Mouse (Mus musculus) neural tube, embryonic 13.5 days (tissue): ENCODE results near the gene Vti1a. TPM values are rescaled to one million over a fixed set of nuclear protein-coding genes. Genes with fewer than 3 reads are reported as not detected.

Experiments
- ATAC-seq: fragments of 200-750 bp; cut with Nextera tagmentation; 2 replicates; pipeline ENCODE4 v1.8.0; 2017; ENCODE audit warnings: low read depth, mild to moderate bottlenecking, moderate TSS enrichment, moderate library complexity
- H3K27ac ChIP-seq: fragments of 300-500 bp; sonication (generic); replicated peaks from 2 replicates; pipeline ENCODE4 v1.5.1; 2015; ENCODE audit warnings: moderate library complexity, mild to moderate bottlenecking, inconsistent platforms
- H3K27me3 ChIP-seq: fragments of 300-500 bp; sonication (generic); 2 replicates; pipeline ENCODE4 v1.6.1; 2015; ENCODE audit warnings: mild to moderate bottlenecking, inconsistent platforms
- H3K36me3 ChIP-seq: fragments of 300-500 bp; sonication (generic); 2 replicates; pipeline ENCODE4 v1.6.1; 2015; ENCODE audit warnings: mild to moderate bottlenecking, inconsistent platforms
- H3K4me1 ChIP-seq: fragments of 300-500 bp; sonication (generic); replicated peaks from 2 replicates; pipeline ENCODE4 v1.6.1; 2015; ENCODE audit warnings: inconsistent platforms
- H3K4me2 ChIP-seq: fragments of 300-500 bp; sonication (generic); 2 replicates; pipeline ENCODE4 v1.6.1; 2015; ENCODE audit warnings: inconsistent platforms, mild to moderate bottlenecking, moderate library complexity
- H3K4me3 ChIP-seq: fragments of 300-500 bp; sonication (generic); 2 replicates; pipeline ENCODE4 v1.5.1; 2015; ENCODE audit warnings: mild to moderate bottlenecking, inconsistent platforms
- H3K9ac ChIP-seq: fragments of 300-500 bp; sonication (generic); 2 replicates; pipeline ENCODE4 v1.6.1; 2015; ENCODE audit warnings: moderate library complexity, mild to moderate bottlenecking, inconsistent platforms
- H3K9me3 ChIP-seq: fragments of 300-500 bp; sonication (generic); 2 replicates; pipeline ENCODE4 v1.6.1; 2016; ENCODE audit warnings: inconsistent platforms
- WGBS: fragments of 180-500 bp; shearing (Covaris S2); methylation state at CpG from one replicate; pipeline ENCODE4 v1.1.7; 2015; 5-methylcytosine and 5-hydroxymethylcytosine counted together
- polyA plus RNA-seq: library from polyadenylated mRNA; unstranded; fragments of >200 nt; fragmentation: Nextera tagmentation; extraction: Ambion mirVana; gene quantifications from 2 replicates; pipeline ENCODE4 v1.2.1, GENCODE M21; 2015

Gene Vti1a
- polyA plus RNA-seq, 1 experiment from 2014 or later, result 28.8 TPM

GRCm38 (mm10) chr19:55423952-55424351 lies 107.9 kb downstream of the Vti1a start:
- H3K4me2 ChIP-seq, result no peak overlapping the region
- no peak overlapping the region for H3K9ac ChIP-seq
- 69% methylated on average over 8 of the region's 8 CpGs for WGBS
- H3K9me3 ChIP-seq, result no peaks in the 10 kb centered on the region
- H3K27ac ChIP-seq, result no peak overlapping the region
- 0 out of 2 replicates have a peak, but pooled peaks have one; percentile 8 for ATAC-seq
- H3K4me3 ChIP-seq, result no peak overlapping the region
- H3K27me3 ChIP-seq, result no peaks in the 10 kb centered on the region
- H3K36me3 ChIP-seq, result no peaks in the 10 kb centered on the region
- H3K4me1 ChIP-seq, result peaks cover 15% of the 10 kb centered on the region

- no peak overlapping the region for H3K9ac ChIP-seq
- peaks cover 15% of the 10 kb centered on the region for H3K4me1 ChIP-seq
- 85% methylated on average over 6 of the region's 6 CpGs for WGBS
- no peak overlapping the region for H3K27ac ChIP-seq
- no peak overlapping the region for H3K4me3 ChIP-seq
- no peak overlapping the region for H3K4me2 ChIP-seq
- no peak for ATAC-seq
- H3K9me3 ChIP-seq, result no peaks in the 10 kb centered on the region
- no peaks in the 10 kb centered on the region for H3K36me3 ChIP-seq
- no peaks in the 10 kb centered on the region for H3K27me3 ChIP-seq
These were observed 108.4 kb downstream of the Vti1a start for GRCm38 (mm10) chr19:55424507-55424906.

- H3K4me3 ChIP-seq, result no peak overlapping the region
- ATAC-seq, result no peak
- no peak overlapping the region for H3K27ac ChIP-seq
- peaks cover 13% of the 10 kb centered on the region; the same call in 1 of the 2 replicates for H3K36me3 ChIP-seq
- H3K4me1 ChIP-seq, result no peaks in the 10 kb centered on the region
- no peaks in the 10 kb centered on the region for H3K27me3 ChIP-seq
- no peak overlapping the region for H3K4me2 ChIP-seq
- no peak overlapping the region for H3K9ac ChIP-seq
- 82% methylated on average over 3 of the region's 3 CpGs for WGBS
- peaks cover 3% of the 10 kb centered on the region; the same call in 1 of the 2 replicates for H3K9me3 ChIP-seq
These were observed 124.2 kb downstream of the Vti1a start for GRCm38 (mm10) chr19:55440306-55440705.

GRCm38 (mm10) chr19:55443618-55444017 lies 127.5 kb downstream of the Vti1a start:
- H3K27ac ChIP-seq, result no peak overlapping the region
- no peaks in the 10 kb centered on the region for H3K36me3 ChIP-seq
- no peak for ATAC-seq
- H3K4me1 ChIP-seq, result peaks cover 3% of the 10 kb centered on the region
- no peaks in the 10 kb centered on the region for H3K9me3 ChIP-seq
- H3K27me3 ChIP-seq, result peaks cover 19% of the 10 kb centered on the region
- no peak overlapping the region for H3K4me3 ChIP-seq
- H3K4me2 ChIP-seq, result no peak overlapping the region
- WGBS, result 73% methylated on average over 8 of the region's 8 CpGs
- no peak overlapping the region for H3K9ac ChIP-seq

- no peaks in the 10 kb centered on the region for H3K9me3 ChIP-seq
- no peaks in the 10 kb centered on the region for H3K36me3 ChIP-seq
- H3K4me3 ChIP-seq, result no peak overlapping the region
- no peak overlapping the region for H3K27ac ChIP-seq
- H3K4me1 ChIP-seq, result peaks cover 23% of the 10 kb centered on the region
- WGBS, result 26% methylated on average over 13 of the region's 13 CpGs
- H3K4me2 ChIP-seq, result peak overlapping the region; percentile 28
- 0 out of 2 replicates have a peak overlapping the region, but pooled peaks have one; percentile 42 for H3K9ac ChIP-seq
- H3K27me3 ChIP-seq, result peaks cover 61% of the 10 kb centered on the region
- ATAC-seq, result no peak
These were observed 133.0 kb downstream of the Vti1a start for GRCm38 (mm10) chr19:55449084-55449483.

- H3K4me3 ChIP-seq, result no peak overlapping the region
- 21% methylated on average over 6 of the region's 6 CpGs for WGBS
- no peaks in the 10 kb centered on the region for H3K9me3 ChIP-seq
- no peaks in the 10 kb centered on the region for H3K36me3 ChIP-seq
- H3K4me2 ChIP-seq, result peak overlapping the region; percentile 18; the same call in 1 of the 2 replicates
- ATAC-seq, result no peak
- peaks cover 23% of the 10 kb centered on the region for H3K4me1 ChIP-seq
- no peak overlapping the region for H3K27ac ChIP-seq
- peaks cover 65% of the 10 kb centered on the region for H3K27me3 ChIP-seq
- no peak overlapping the region for H3K9ac ChIP-seq
These were observed 133.4 kb downstream of the Vti1a start for GRCm38 (mm10) chr19:55449506-55449905.

GRCm38 (mm10) chr19:55456325-55457091 lies 140.4 kb downstream of the Vti1a start:
- WGBS, result 21% methylated on average over 21 of the region's 21 CpGs
- Histone ChIP-seq H3K27ac (no peak overlapping the region), H3K36me3 (no peaks in the 10 kb centered on the region), H3K9ac (peak overlapping the region; percentile 41; the same call in 1 of the 2 replicates), H3K4me1 (peaks cover 21% of the 10 kb centered on the region), H3K9me3 (no peaks in the 10 kb centered on the region), H3K27me3 (peaks cover 29% of the 10 kb centered on the region; the same call in 1 of the 2 replicates), H3K4me2 (peak overlapping the region; percentile 42), H3K4me3 (no peak overlapping the region)
- no peak for ATAC-seq

GRCm38 (mm10) chr19:55461963-55462362 lies 145.9 kb downstream of the Vti1a start:
- no peak overlapping the region for H3K27ac ChIP-seq
- H3K4me1 ChIP-seq, result peaks cover 6% of the 10 kb centered on the region
- ATAC-seq, result no peak
- H3K27me3 ChIP-seq, result no peaks in the 10 kb centered on the region
- no peak overlapping the region for H3K4me2 ChIP-seq
- no peaks in the 10 kb centered on the region for H3K9me3 ChIP-seq
- H3K36me3 ChIP-seq, result no peaks in the 10 kb centered on the region
- no peak overlapping the region for H3K4me3 ChIP-seq
- H3K9ac ChIP-seq, result no peak overlapping the region
- 92% methylated on average over 12 of the region's 12 CpGs for WGBS

GRCm38 (mm10) chr19:55463670-55464069 lies 147.6 kb downstream of the Vti1a start:
- Histone ChIP-seq H3K4me2 (no peak overlapping the region), H3K27ac (no peak overlapping the region), H3K4me1 (no peaks in the 10 kb centered on the region), H3K4me3 (no peak overlapping the region), H3K9me3 (no peaks in the 10 kb centered on the region), H3K9ac (no peak overlapping the region), H3K36me3 (no peaks in the 10 kb centered on the region), H3K27me3 (no peaks in the 10 kb centered on the region)
- no peak for ATAC-seq
- 89% methylated on average over 4 of the region's 4 CpGs for WGBS

GRCm38 (mm10) chr19:55469301-55470051 lies 153.4 kb downstream of the Vti1a start:
- Histone ChIP-seq H3K4me2 (peak overlapping the region; percentile 11), H3K27ac (no peak overlapping the region), H3K9me3 (no peaks in the 10 kb centered on the region), H3K36me3 (no peaks in the 10 kb centered on the region), H3K27me3 (no peaks in the 10 kb centered on the region), H3K9ac (no peak overlapping the region), H3K4me1 (peaks cover 11% of the 10 kb centered on the region), H3K4me3 (no peak overlapping the region)
- 53% methylated on average over 21 of the region's 21 CpGs for WGBS
- peak; percentile 50; the same call in 1 of the 2 replicates for ATAC-seq

GRCm38 (mm10) chr19:55472582-55472981 lies 156.5 kb downstream of the Vti1a start:
- Histone ChIP-seq H3K4me2 (no peak overlapping the region), H3K4me1 (peaks cover 14% of the 10 kb centered on the region), H3K9me3 (no peaks in the 10 kb centered on the region), H3K4me3 (no peak overlapping the region), H3K27me3 (no peaks in the 10 kb centered on the region), H3K27ac (no peak overlapping the region), H3K9ac (no peak overlapping the region), H3K36me3 (no peaks in the 10 kb centered on the region)
- WGBS, result 80% methylated on average over 8 of the region's 8 CpGs
- no peak for ATAC-seq

- Histone ChIP-seq H3K9ac (no peak overlapping the region), H3K4me1 (peaks cover 9% of the 10 kb centered on the region), H3K9me3 (no peaks in the 10 kb centered on the region), H3K27me3 (no peaks in the 10 kb centered on the region), H3K27ac (no peak overlapping the region), H3K36me3 (no peaks in the 10 kb centered on the region), H3K4me3 (no peak overlapping the region), H3K4me2 (no peak overlapping the region)
- 64% methylated on average over 5 of the region's 6 CpGs for WGBS
- ATAC-seq, result no peak
These were observed 158.1 kb downstream of the Vti1a start for GRCm38 (mm10) chr19:55474225-55474624.
